Mouse (Mus musculus) megakaryocyte, embryonic 14.5 days (primary cell): Measurements from ENCODE around the gene Als2cr12.

Experiments
- FLI1 ChIP-seq: IDR thresholded peaks from 2 replicates; pipeline ENCODE4 v1.6.1; 2012; ENCODE audit warnings: low read length, inconsistent platforms, mixed read lengths
- GATA1 ChIP-seq: IDR thresholded peaks from 3 replicates; pipeline ENCODE4 v1.6.1; 2012; ENCODE audit warnings: mixed read lengths, low read length, inconsistent platforms, borderline replicate concordance

GRCm38 (mm10) chr1:58727019-58727746 is 31.4 kb upstream of the Als2cr12 start:
- TF ChIP-seq GATA1 (no peak), FLI1 (no peak)
